Mouse (Mus musculus) neural tube, embryonic 14.5 days (tissue): ENCODE data around the gene Gm28047. TPM values are rescaled to one million over a fixed set of nuclear protein-coding genes. Genes with fewer than 3 reads are reported as not detected.

ENCODE experiments used
- ATAC-seq: fragments of 200-750 bp; cut with Nextera tagmentation; 2 replicates; pipeline ENCODE4 v1.8.0; 2017; ENCODE audit warnings: low read depth, mild to moderate bottlenecking, moderate TSS enrichment, moderate library complexity
- H3K27ac ChIP-seq: fragments of 300-500 bp; sonication (generic); 2 replicates; pipeline ENCODE4 v1.5.1; 2014; ENCODE audit warnings: low read depth, mild to moderate bottlenecking, control low read depth, low read length, moderate library complexity, mixed read lengths
- H3K27me3 ChIP-seq: fragments of 300-500 bp; sonication (generic); 2 replicates; pipeline ENCODE4 v1.6.1; 2014; ENCODE audit warnings: low read length; ENCODE audit not compliant: control insufficient read depth, insufficient read depth
- H3K36me3 ChIP-seq: fragments of 300-500 bp; sonication (generic); 2 replicates; pipeline ENCODE4 v1.6.1; 2014; ENCODE audit warnings: low read length, mixed read lengths; ENCODE audit not compliant: control insufficient read depth, insufficient read depth
- H3K4me1 ChIP-seq: fragments of 300-500 bp; sonication (generic); 2 replicates; pipeline ENCODE4 v1.6.1; 2014; ENCODE audit warnings: low read length; ENCODE audit not compliant: control insufficient read depth, insufficient read depth
- H3K4me2 ChIP-seq: fragments of 300-500 bp; sonication (generic); 2 replicates; pipeline ENCODE4 v1.6.1; 2014; ENCODE audit warnings: mild to moderate bottlenecking, low read depth, low read length, control low read depth
- H3K4me3 ChIP-seq: fragments of 300-500 bp; sonication (generic); 2 replicates; pipeline ENCODE4 v1.5.1; 2014; ENCODE audit warnings: low read depth, low read length, control low read depth, mixed read lengths
- H3K9ac ChIP-seq: fragments of 300-500 bp; sonication (generic); replicated peaks from 2 replicates; pipeline ENCODE4 v1.6.1; 2014; ENCODE audit warnings: low read depth, mild to moderate bottlenecking, control low read depth, low read length, mixed read lengths
- H3K9me3 ChIP-seq: fragments of 300-500 bp; sonication (generic); 2 replicates; pipeline ENCODE4 v1.6.1; 2016; ENCODE audit warnings: low read length; ENCODE audit not compliant: control insufficient read depth
- WGBS: fragments of 180-500 bp; shearing (Covaris S2); extraction: QIAGEN DNeasy Blood & Tissue Kit; methylation state at CpG from one replicate; pipeline ENCODE4 v1.1.7; 2014; 5-methylcytosine and 5-hydroxymethylcytosine counted together
- polyA plus RNA-seq: library from polyadenylated mRNA; unstranded; fragments of >200 nt; fragmentation: Nextera tagmentation; extraction: Ambion mirVana; gene quantifications from 2 replicates; pipeline ENCODE4 v1.2.1, GENCODE M21; 2014

Gm28047 gene
- polyA plus RNA-seq, 1 experiment from 2014 or later = not detected

GRCm38 (mm10) chr15:102576972-102577371 lies 47.9 kb downstream of the Gm28047 start:
- Histone ChIP-seq H3K4me3 (no peak overlapping the region), H3K4me1 (no peaks in the 10 kb centered on the region), H3K27me3 (no peaks in the 10 kb centered on the region), H3K4me2 (no peak overlapping the region), H3K36me3 (no peaks in the 10 kb centered on the region), H3K9me3 (no peaks in the 10 kb centered on the region), H3K9ac (no peak overlapping the region), H3K27ac (no peak overlapping the region)
- no peak for ATAC-seq
- WGBS = 45% methylated on average over 1 of the region's 1 CpGs

GRCm38 (mm10) chr15:102572081-102572480 lies 52.8 kb downstream of the Gm28047 start:
- Histone ChIP-seq H3K4me3 (no peak overlapping the region), H3K27me3 (no peaks in the 10 kb centered on the region), H3K36me3 (no peaks in the 10 kb centered on the region), H3K4me1 (no peaks in the 10 kb centered on the region), H3K4me2 (no peak overlapping the region), H3K27ac (no peak overlapping the region), H3K9ac (no peak overlapping the region), H3K9me3 (no peaks in the 10 kb centered on the region)
- ATAC-seq = no peak
- 77% methylated on average over 3 of the region's 3 CpGs for WGBS

DNA sequence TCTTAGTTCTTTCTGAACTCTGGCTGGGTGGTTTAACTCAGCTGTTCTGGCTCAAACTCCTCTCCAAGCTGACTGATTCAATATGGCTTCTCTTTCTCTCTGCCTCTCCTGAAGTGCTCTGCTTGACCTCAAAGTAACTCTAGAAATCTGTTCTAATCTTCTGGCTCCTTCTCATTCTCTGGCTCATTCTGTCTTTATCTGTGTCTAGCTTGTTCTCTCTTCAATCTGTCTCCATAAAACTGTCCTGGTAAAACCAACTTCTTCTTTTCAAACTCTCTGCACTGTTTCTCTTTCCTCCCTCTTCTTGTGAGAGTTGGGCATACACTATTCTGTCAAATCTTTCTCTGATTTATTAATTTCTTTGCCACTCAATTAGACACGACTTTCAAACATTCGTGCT lies 57.0 kb downstream of the Gm28047 start:
- no peak for ATAC-seq
- Histone ChIP-seq H3K4me2 (no peak overlapping the region), H3K9ac (no peak overlapping the region), H3K27ac (no peak overlapping the region), H3K36me3 (no peaks in the 10 kb centered on the region), H3K4me3 (no peak overlapping the region), H3K27me3 (no peaks in the 10 kb centered on the region), H3K4me1 (no peaks in the 10 kb centered on the region), H3K9me3 (no peaks in the 10 kb centered on the region)
- WGBS = 80% methylated on average over 2 of the region's 2 CpGs

DNA sequence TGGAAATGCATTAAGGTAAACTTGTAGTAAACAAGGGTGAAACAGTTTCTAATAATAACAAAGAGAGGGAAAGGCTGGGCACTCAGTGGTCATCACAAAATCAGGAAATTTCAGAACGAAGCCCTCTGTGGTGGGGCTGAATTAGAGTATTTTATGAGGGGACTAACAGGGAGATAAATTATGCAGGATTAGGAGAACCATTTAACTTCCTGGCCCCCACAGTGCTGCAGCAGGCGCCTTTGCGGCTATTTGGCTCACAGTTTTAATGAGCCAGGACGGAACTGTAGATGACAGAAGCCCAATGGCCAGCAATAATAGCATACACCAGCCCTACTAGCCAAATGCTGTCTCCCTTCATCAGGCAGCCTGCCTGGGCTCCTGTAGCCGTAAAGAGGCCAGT lies 61.2 kb downstream of the Gm28047 start:
- Histone ChIP-seq H3K9ac (no peak overlapping the region), H3K4me1 (no peaks in the 10 kb centered on the region), H3K4me2 (no peak overlapping the region), H3K27ac (no peak overlapping the region), H3K4me3 (no peak overlapping the region), H3K9me3 (no peaks in the 10 kb centered on the region), H3K36me3 (no peaks in the 10 kb centered on the region), H3K27me3 (no peaks in the 10 kb centered on the region)
- 64% methylated on average over 5 of the region's 5 CpGs for WGBS
- no peak for ATAC-seq

DNA sequence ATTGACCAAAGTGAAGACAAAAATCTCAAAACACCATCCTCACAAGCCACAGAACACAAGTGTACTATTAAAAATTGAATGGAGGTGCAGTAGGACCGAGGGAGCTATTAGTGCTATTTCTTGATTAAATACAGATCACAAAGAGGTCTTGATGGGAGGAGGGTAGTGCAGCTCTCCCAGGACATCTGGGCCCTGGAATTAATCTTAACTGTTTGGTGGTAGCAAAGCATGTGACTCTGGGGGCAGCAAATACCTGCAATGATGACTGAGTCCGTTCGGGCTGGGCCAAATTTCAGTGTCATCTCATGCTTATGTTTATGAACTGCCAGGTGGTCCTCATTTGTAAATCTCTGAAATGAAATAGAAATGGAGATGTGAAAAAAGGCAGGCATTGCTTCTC lies 61.8 kb downstream of the Gm28047 start:
- H3K9ac ChIP-seq = no peak overlapping the region
- H3K36me3 ChIP-seq = no peaks in the 10 kb centered on the region
- 64% methylated on average over 3 of the region's 3 CpGs for WGBS
- H3K4me2 ChIP-seq = no peak overlapping the region
- no peak overlapping the region for H3K4me3 ChIP-seq
- H3K9me3 ChIP-seq = no peaks in the 10 kb centered on the region
- 0 out of 2 replicates have a peak overlapping the region, but pooled peaks have one; percentile 28 for H3K27ac ChIP-seq
- no peaks in the 10 kb centered on the region for H3K4me1 ChIP-seq
- ATAC-seq = no peak
- H3K27me3 ChIP-seq = no peaks in the 10 kb centered on the region

- Histone ChIP-seq H3K4me1 (no peaks in the 10 kb centered on the region), H3K4me3 (no peak overlapping the region), H3K4me2 (no peak overlapping the region), H3K9ac (no peak overlapping the region), H3K27me3 (no peaks in the 10 kb centered on the region), H3K36me3 (no peaks in the 10 kb centered on the region), H3K27ac (peak overlapping the region; percentile 28; the same call in 1 of the 2 replicates), H3K9me3 (no peaks in the 10 kb centered on the region)
- 65% methylated on average over 1 of the region's 1 CpGs for WGBS
- ATAC-seq = no peak
These were observed 62.4 kb downstream of the Gm28047 start for GRCm38 (mm10) chr15:102562491-102562890.

GRCm38 (mm10) chr15:102557580-102557979 lies 67.3 kb downstream of the Gm28047 start:
- no peaks in the 10 kb centered on the region for H3K27me3 ChIP-seq
- no peak overlapping the region for H3K27ac ChIP-seq
- no peak for ATAC-seq
- H3K4me3 ChIP-seq = no peak overlapping the region
- no peaks in the 10 kb centered on the region for H3K4me1 ChIP-seq
- no peak overlapping the region for H3K9ac ChIP-seq
- H3K9me3 ChIP-seq = no peaks in the 10 kb centered on the region
- peaks cover 20% of the 10 kb centered on the region; the same call in 1 of the 2 replicates for H3K36me3 ChIP-seq
- H3K4me2 ChIP-seq = no peak overlapping the region

DNA sequence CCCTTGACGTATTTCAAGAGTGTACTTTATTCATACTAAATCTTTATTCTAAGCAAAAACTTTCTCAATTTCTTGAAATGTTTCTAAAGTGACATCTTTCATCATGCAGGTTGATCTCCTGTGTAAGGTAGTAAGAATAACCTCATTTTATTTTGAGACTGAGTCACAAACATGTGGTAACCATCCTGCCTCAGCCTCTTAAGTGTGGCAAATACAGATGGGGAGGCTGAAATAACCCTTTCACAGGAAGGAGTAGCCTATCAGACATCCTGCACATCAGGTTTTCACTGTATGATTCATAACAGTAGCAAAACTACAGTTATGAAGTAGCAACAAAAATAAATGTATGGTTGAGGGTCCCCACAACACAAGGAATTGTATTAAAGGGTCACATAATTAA lies 69.3 kb downstream of the Gm28047 start:
- no peak for ATAC-seq
- Histone ChIP-seq H3K9ac (no peak overlapping the region), H3K4me2 (no peak overlapping the region), H3K9me3 (no peaks in the 10 kb centered on the region), H3K27ac (no peak overlapping the region), H3K27me3 (no peaks in the 10 kb centered on the region), H3K36me3 (peaks cover 29% of the 10 kb centered on the region), H3K4me3 (no peak overlapping the region), H3K4me1 (no peaks in the 10 kb centered on the region)
- 95% methylated on average over 1 of the region's 1 CpGs for WGBS

GRCm38 (mm10) chr15:102552599-102552998 lies 72.3 kb downstream of the Gm28047 start:
- ATAC-seq = no peak
- Histone ChIP-seq H3K4me2 (no peak overlapping the region), H3K27me3 (no peaks in the 10 kb centered on the region), H3K36me3 (peaks cover 30% of the 10 kb centered on the region), H3K27ac (no peak overlapping the region), H3K9ac (no peak overlapping the region), H3K9me3 (no peaks in the 10 kb centered on the region), H3K4me1 (no peaks in the 10 kb centered on the region), H3K4me3 (no peak overlapping the region)
- 97% methylated on average over 5 of the region's 5 CpGs for WGBS

DNA sequence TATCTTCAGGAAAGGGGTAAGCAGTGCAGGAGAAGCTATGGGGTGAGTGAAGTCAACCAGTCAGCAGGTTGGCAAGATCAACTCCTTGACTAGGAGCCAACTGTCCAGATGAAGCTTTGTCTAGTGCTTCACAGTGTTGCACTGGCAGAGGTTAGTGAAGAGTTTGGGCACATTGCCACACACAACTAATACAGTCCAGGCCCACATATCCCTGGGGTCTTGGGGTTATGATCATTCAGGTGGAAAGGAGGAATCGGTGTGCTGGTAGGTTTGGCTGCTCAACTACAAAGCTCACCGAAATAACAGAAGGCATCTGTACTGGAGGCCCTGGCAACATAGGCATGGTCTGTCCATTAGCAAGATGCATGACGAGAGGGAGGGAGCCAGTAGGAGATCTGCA lies 77.4 kb downstream of the Gm28047 start:
- H3K27ac ChIP-seq = peak overlapping the region; percentile 45; the same call in 1 of the 2 replicates
- ATAC-seq = no peak; the same call in 1 of the 2 replicates
- no peak overlapping the region for H3K9ac ChIP-seq
- no peak overlapping the region for H3K4me3 ChIP-seq
- 78% methylated on average over 3 of the region's 3 CpGs for WGBS
- H3K9me3 ChIP-seq = no peaks in the 10 kb centered on the region
- H3K36me3 ChIP-seq = peaks cover 22% of the 10 kb centered on the region
- H3K4me2 ChIP-seq = no peak overlapping the region
- H3K27me3 ChIP-seq = no peaks in the 10 kb centered on the region
- no peaks in the 10 kb centered on the region for H3K4me1 ChIP-seq
